Mouse (Mus musculus): ENCODE measurements at regions not wholly inside any gene's neighbourhood (a gene's known extent, or its start where the extent isn't known, plus 50 kb on each side); places are given as distances from the start of the nearest gene placed in this dataset.

GRCm38 (mm10) chrX:140164859-140165258 is 102.2 kb downstream of the Pih1h3b start:
- DNase-seq, result no peak

- DNase-seq, result no peak
Observed at GRCm38 (mm10) chrX:140165966-140166365, 103.3 kb downstream of the Pih1h3b start.

GRCm38 (mm10) chrX:140179850-140180249 is 117.2 kb downstream of the Pih1h3b start:
- no peak for DNase-seq

GRCm38 (mm10) chrX:140183003-140183402 is 120.3 kb downstream of the Pih1h3b start:
- peak in 1 of 2 experiments; percentile 9 for DNase-seq

- no peak for DNase-seq
Observed at GRCm38 (mm10) chrX:140203676-140204075, 138.4 kb upstream of the Frmpd3 start.

GRCm38 (mm10) chrX:140208791-140209190 is 133.3 kb upstream of the Frmpd3 start:
- peak; percentile 12 to 26 for DNase-seq

- no peak for DNase-seq
Observed at GRCm38 (mm10) chrX:140212644-140213361, 129.3 kb upstream of the Frmpd3 start.

- DNase-seq, result no peak
Observed at GRCm38 (mm10) chrX:140214198-140214849, 127.7 kb upstream of the Frmpd3 start.

GRCm38 (mm10) chrX:140255790-140256189 is 86.3 kb upstream of the Frmpd3 start:
- DNase-seq, result no peak

- no peak for DNase-seq
Observed at GRCm38 (mm10) chrX:140269742-140270457, 72.2 kb upstream of the Frmpd3 start.

- peak; percentile 18 to 22 for DNase-seq
Observed at GRCm38 (mm10) chrX:140277327-140277947, 64.6 kb upstream of the Frmpd3 start.

- DNase-seq, result no peak
Observed at GRCm38 (mm10) chrX:140277978-140278729, 63.9 kb upstream of the Frmpd3 start.

GRCm38 (mm10) chrX:140279266-140279665 is 62.8 kb upstream of the Frmpd3 start:
- DNase-seq, result no peak

- no peak for DNase-seq
Observed at GRCm38 (mm10) chrX:140280016-140280415, 62.0 kb upstream of the Frmpd3 start.

Measured in adrenal gland, postnatal 36 days (tissue).